Mouse (Mus musculus) limb, embryonic 10.5 days (tissue): ENCODE results near the gene Phyh. TPM values are rescaled to one million over a fixed set of nuclear protein-coding genes. Genes with fewer than 3 reads are reported as not detected.
A peak's percentile ranks its signal among the peaks of the same experiment; 100 is the strongest.
"Not testable (repeated sequence)": the region's sequence is repeated elsewhere in the genome, so short reads cannot be mapped to it uniquely, and the experiment has no call there.

ENCODE experiments used
- DNase-seq: peaks from one replicate; pipeline ENCODE4 v3.0.0-alpha.2; 2017; ENCODE audit warnings: low spot score
- H3K27ac ChIP-seq: fragments of 300-500 bp; sonication (generic); 2 replicates; pipeline ENCODE4 v1.5.1; 2016; ENCODE audit warnings: mild to moderate bottlenecking
- H3K27me3 ChIP-seq: fragments of 300-500 bp; sonication (generic); 2 replicates; pipeline ENCODE4 v1.6.1; 2016; ENCODE audit warnings: low read depth, mild to moderate bottlenecking; ENCODE audit not compliant: poor library complexity, severe bottlenecking
- H3K36me3 ChIP-seq: fragments of 300-500 bp; sonication (generic); 2 replicates; pipeline ENCODE4 v1.6.1; 2016; ENCODE audit warnings: mild to moderate bottlenecking, moderate library complexity
- H3K4me1 ChIP-seq: fragments of 300-500 bp; sonication (generic); 2 replicates; pipeline ENCODE4 v1.6.1; 2016
- H3K4me3 ChIP-seq: fragments of 300-500 bp; sonication (generic); 2 replicates; pipeline ENCODE4 v1.5.1; 2016; ENCODE audit warnings: mild to moderate bottlenecking, moderate library complexity
- H3K9me3 ChIP-seq: fragments of 300-500 bp; sonication (generic); replicated peaks from 2 replicates; pipeline ENCODE4 v1.6.1; 2016; ENCODE audit warnings: mild to moderate bottlenecking
- WGBS: fragments of 180-500 bp; shearing (Covaris S2); methylation state at CpG from one replicate; pipeline ENCODE4 v1.1.7; 2016; 5-methylcytosine and 5-hydroxymethylcytosine counted together
- polyA plus RNA-seq: library from polyadenylated mRNA; unstranded; fragments of >200 nt; fragmentation: Nextera tagmentation; extraction: Ambion mirVana; gene quantifications from 2 replicates; pipeline ENCODE4 v1.2.1, GENCODE M21; 2016

Phyh gene
- polyA plus RNA-seq, 1 experiment from 2014 or later, result 36.9 TPM

GRCm38 (mm10) chr2:4929230-4929629 is 10.4 kb downstream of the Phyh start:
- H3K27me3 ChIP-seq, result no peaks in the 10 kb centered on the region
- no peak for DNase-seq
- H3K27ac ChIP-seq, result no peak overlapping the region
- no peak overlapping the region for H3K4me3 ChIP-seq
- peaks cover 30% of the 10 kb centered on the region for H3K36me3 ChIP-seq
- H3K4me1 ChIP-seq, result no peaks in the 10 kb centered on the region
- no peaks in the 10 kb centered on the region for H3K9me3 ChIP-seq
- 92% methylated on average over 2 of the region's 2 CpGs for WGBS

GRCm38 (mm10) chr2:4934516-4934915 is 15.7 kb downstream of the Phyh start:
- WGBS, result 88% methylated on average over 9 of the region's 9 CpGs

GRCm38 (mm10) chr2:4937931-4938330 is 19.1 kb downstream of the Phyh start:
- H3K4me1 ChIP-seq, result no peaks in the 10 kb centered on the region
- H3K36me3 ChIP-seq, result peaks cover 15% of the 10 kb centered on the region
- no peak overlapping the region for H3K4me3 ChIP-seq
- no peak for DNase-seq
- no peak overlapping the region for H3K27ac ChIP-seq
- H3K27me3 ChIP-seq, result no peaks in the 10 kb centered on the region
- 91% methylated on average over 7 of the region's 7 CpGs for WGBS
- H3K9me3 ChIP-seq, result no peaks in the 10 kb centered on the region

More at GRCm38 (mm10) chr2:4934516-4934915, 15.7 kb downstream of the Phyh start:
- no peaks in the 10 kb centered on the region for H3K9me3 ChIP-seq
- H3K4me3 ChIP-seq, result no peak overlapping the region
- no peak overlapping the region for H3K27ac ChIP-seq
- no peaks in the 10 kb centered on the region for H3K27me3 ChIP-seq
- no peak for DNase-seq
- no peaks in the 10 kb centered on the region for H3K4me1 ChIP-seq
- H3K36me3 ChIP-seq, result peaks cover 26% of the 10 kb centered on the region

GRCm38 (mm10) chr2:4940861-4941260 is 22.0 kb downstream of the Phyh start:
- peaks cover 10% of the 10 kb centered on the region for H3K36me3 ChIP-seq
- no peaks in the 10 kb centered on the region for H3K27me3 ChIP-seq
- H3K27ac ChIP-seq, result no peak overlapping the region
- no peaks in the 10 kb centered on the region; the same call in 1 of the 2 replicates for H3K9me3 ChIP-seq
- WGBS, result 93% methylated on average over 11 of the region's 11 CpGs
- no peak overlapping the region for H3K4me3 ChIP-seq
- H3K4me1 ChIP-seq, result no peaks in the 10 kb centered on the region
- no peak for DNase-seq

GRCm38 (mm10) chr2:4949691-4950090 is 30.9 kb downstream of the Phyh start:
- not testable (repeated sequence) for H3K36me3 ChIP-seq, H3K4me1 ChIP-seq, DNase-seq, H3K27ac ChIP-seq, H3K4me3 ChIP-seq, H3K27me3 ChIP-seq, H3K9me3 ChIP-seq
- 94% methylated on average over 8 of the region's 8 CpGs for WGBS

- Histone ChIP-seq H3K36me3 (no peaks in the 10 kb centered on the region), H3K27ac (no peak overlapping the region), H3K4me1 (no peaks in the 10 kb centered on the region), H3K4me3 (no peak overlapping the region), H3K9me3 (no peaks in the 10 kb centered on the region), H3K27me3 (no peaks in the 10 kb centered on the region)
- DNase-seq, result no peak
- WGBS, result 90% methylated on average over 2 of the region's 2 CpGs
Measured at GRCm38 (mm10) chr2:4950986-4951385, 32.2 kb downstream of the Phyh start.

GRCm38 (mm10) chr2:4954216-4954760 is 35.5 kb downstream of the Phyh start:
- H3K27me3 ChIP-seq, result no peaks in the 10 kb centered on the region
- 0 out of 2 replicates have a peak, but pooled peaks cover 2% of the 10 kb centered on the region for H3K4me1 ChIP-seq
- H3K4me3 ChIP-seq, result no peak overlapping the region
- no peaks in the 10 kb centered on the region for H3K9me3 ChIP-seq
- no peak for DNase-seq
- 89% methylated on average over 6 of the region's 6 CpGs for whole genome bisulfite sequencing
- H3K27ac ChIP-seq, result no peak overlapping the region
- no peaks in the 10 kb centered on the region for H3K36me3 ChIP-seq

- no peaks in the 10 kb centered on the region for H3K27me3 ChIP-seq
- 0 out of 2 replicates have a peak, but pooled peaks cover 2% of the 10 kb centered on the region for H3K4me1 ChIP-seq
- H3K27ac ChIP-seq, result peak overlapping the region; percentile 64; the same call in 1 of the 2 replicates
- no peaks in the 10 kb centered on the region for H3K9me3 ChIP-seq
- H3K4me3 ChIP-seq, result no peak overlapping the region
- DNase-seq, result no peak
- 91% methylated on average over 12 of the region's 12 CpGs for WGBS
- H3K36me3 ChIP-seq, result no peaks in the 10 kb centered on the region
Measured at GRCm38 (mm10) chr2:4958039-4958438, 39.2 kb downstream of the Phyh start.

GRCm38 (mm10) chr2:4967806-4968205 is 49.0 kb downstream of the Phyh start:
- H3K27ac ChIP-seq, result no peak overlapping the region
- no peaks in the 10 kb centered on the region for H3K27me3 ChIP-seq
- no peak overlapping the region for H3K4me3 ChIP-seq
- WGBS, result 97% methylated on average over 2 of the region's 2 CpGs
- H3K9me3 ChIP-seq, result no peaks in the 10 kb centered on the region
- H3K36me3 ChIP-seq, result no peaks in the 10 kb centered on the region
- no peak for DNase-seq
- no peaks in the 10 kb centered on the region for H3K4me1 ChIP-seq

GRCm38 (mm10) chr2:4969083-4969482 is 50.3 kb downstream of the Phyh start:
- DNase-seq, result no peak
- Histone ChIP-seq H3K27ac (no peak overlapping the region), H3K4me3 (no peak overlapping the region), H3K9me3 (no peaks in the 10 kb centered on the region), H3K36me3 (no peaks in the 10 kb centered on the region), H3K27me3 (no peaks in the 10 kb centered on the region), H3K4me1 (no peaks in the 10 kb centered on the region)
- WGBS, result 80% methylated on average over 2 of the region's 2 CpGs

- Histone ChIP-seq H3K27me3 (no peaks in the 10 kb centered on the region), H3K4me3 (no peak within 1 kb of the TSS), H3K9me3 (no peaks in the 10 kb centered on the region), H3K4me1 (peaks cover 15% of the 10 kb centered on the region), H3K27ac (no peak within 1 kb of the TSS), H3K36me3 (no peaks in the 10 kb centered on the region)
- no peak for DNase-seq
- WGBS, result 78% methylated on average over 5 of the region's 5 CpGs
Measured at GRCm38 (mm10) chr2:4975807-4976206, 57.0 kb downstream of the Phyh start, which contains the start of gene Ucma. Gene Ucma, plus strand, starts transcription at chr2:4976122.

GRCm38 (mm10) chr2:4978091-4978490 is 59.3 kb downstream of the Phyh start:
- Histone ChIP-seq H3K9me3 (no peaks in the 10 kb centered on the region), H3K4me1 (peaks cover 15% of the 10 kb centered on the region), H3K27me3 (no peaks in the 10 kb centered on the region), H3K27ac (peak overlapping the region; percentile 12), H3K4me3 (no peak overlapping the region), H3K36me3 (no peaks in the 10 kb centered on the region)
- WGBS, result 34% methylated on average over 8 of the region's 8 CpGs
- no peak for DNase-seq

- peak; percentile 45 for DNase-seq
- H3K9me3 ChIP-seq, result no peaks in the 10 kb centered on the region
- H3K4me3 ChIP-seq, result no peak overlapping the region
- H3K27ac ChIP-seq, result peak overlapping the region; percentile 25
- WGBS, result 23% methylated on average over 5 of the region's 5 CpGs
- no peaks in the 10 kb centered on the region for H3K36me3 ChIP-seq
- no peaks in the 10 kb centered on the region for H3K27me3 ChIP-seq
- peaks cover 18% of the 10 kb centered on the region for H3K4me1 ChIP-seq
Measured at GRCm38 (mm10) chr2:4983987-4984386, 65.2 kb downstream of the Phyh start.

- 81% methylated on average over 6 of the region's 6 CpGs for WGBS
Measured at GRCm38 (mm10) chr2:4985000-4985399, 66.2 kb downstream of the Phyh start.

More at GRCm38 (mm10) chr2:4985000-4985399, 66.2 kb downstream of the Phyh start:
- Histone ChIP-seq H3K36me3 (peaks cover 6% of the 10 kb centered on the region), H3K27ac (no peak overlapping the region), H3K27me3 (no peaks in the 10 kb centered on the region), H3K9me3 (no peaks in the 10 kb centered on the region), H3K4me1 (peaks cover 18% of the 10 kb centered on the region), H3K4me3 (no peak overlapping the region)
- no peak for DNase-seq
